Mouse (Mus musculus): ENCODE results near the gene Rab5a. TPM values are rescaled to one million over a fixed set of nuclear protein-coding genes. Genes with fewer than 3 reads are reported as not detected.

Gene Rab5a
- total and polyA plus RNA-seq, 3 experiments = 12.0 to 77.4 (median 48.0) TPM

- H3K4me1 ChIP-seq (ENCODE audit: insufficient read depth, low read depth, low read length) = no peaks in the 10 kb centered on the region
- peaks cover 7% of the 10 kb centered on the region for H3K9me3 ChIP-seq (replicated peaks)
- no peak overlapping the region for H3K4me3 ChIP-seq (ENCODE audit: low read depth, low read length)
- TF ChIP-seq CTCF (IDR thresholded peaks at IDR 0.05; ENCODE audit: low read depth, low read length) (peak; percentile 34), TAL1 (conservative IDR thresholded peaks at IDR 0.05; ENCODE audit: low read depth, low read length) (no peak)
- ATAC-seq (ENCODE audit: extremely low read depth, insufficient number of reproducible peaks, low FRiP score, poor library complexity, severe bottlenecking) = peak; percentile 40; the same call in 1 of the 2 replicates
- DNase-seq (ENCODE audit: low spot score) = no peak
- no peaks in the 10 kb centered on the region for H3K27me3 ChIP-seq (ENCODE audit: insufficient read depth, low read length)
- no peaks in the 10 kb centered on the region for H3K36me3 ChIP-seq (replicated peaks)
Observed at GRCm38 (mm10) chr17:53554088-53554487, 75.1 kb downstream of the Rab5a start.

DNA sequence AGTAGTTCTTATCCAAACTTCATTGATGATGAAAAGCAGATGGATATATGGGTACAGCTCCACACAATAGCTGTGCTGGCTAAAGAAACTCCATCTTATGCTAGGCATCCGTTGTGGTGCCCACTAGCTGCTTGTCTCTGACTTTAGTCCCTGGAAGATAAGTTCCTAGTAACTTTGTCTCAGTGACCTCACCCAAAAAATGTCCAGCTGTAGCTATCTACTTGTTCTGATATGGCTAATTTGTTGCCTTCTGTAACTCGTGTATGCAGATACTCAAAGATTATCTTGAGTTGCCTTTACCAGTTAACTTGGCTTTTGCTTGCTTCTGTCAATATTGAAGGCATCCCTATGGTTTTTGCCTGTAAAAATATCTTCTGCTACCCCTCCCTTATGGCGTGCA lies 75.8 kb downstream of the Rab5a start:
- no peak for DNase-seq (ENCODE audit: low spot score)
- no peak overlapping the region for H3K4me3 ChIP-seq (ENCODE audit: low read depth, low read length)
- H3K4me1 ChIP-seq (ENCODE audit: insufficient read depth, low read depth, low read length) = no peaks in the 10 kb centered on the region
- peaks cover 5% of the 10 kb centered on the region for H3K9me3 ChIP-seq (replicated peaks)
- no peaks in the 10 kb centered on the region for H3K27me3 ChIP-seq (ENCODE audit: insufficient read depth, low read length)
- H3K36me3 ChIP-seq (replicated peaks) = no peaks in the 10 kb centered on the region
- TF ChIP-seq CTCF (IDR thresholded peaks at IDR 0.05; ENCODE audit: low read depth, low read length) (no peak), POLR2AphosphoS5 (IDR thresholded peaks at IDR 0.05; ENCODE audit: insufficient replicate concordance, low read depth, low read length) (no peak), TAL1 (conservative IDR thresholded peaks at IDR 0.05; ENCODE audit: low read depth, low read length) (no peak), GATA1 (IDR thresholded peaks at IDR 0.05; ENCODE audit: borderline replicate concordance, low read length) (no peak), GATA2 (IDR thresholded peaks at IDR 0.05; ENCODE audit: borderline replicate concordance, low read depth, low read length) (no peak)
- no peak for ATAC-seq (ENCODE audit: extremely low read depth, insufficient number of reproducible peaks, low FRiP score, poor library complexity, severe bottlenecking)

Other genes starting within 250 kb of the Rab5a start
- gene Efhb, start 15.9 kb upstream of the Rab5a start, total RNA-seq (2014; fragmentation: Nextera tagmentation) = not detected in 2 replicates
- 0.11 and 0.12 TPM in 2 replicates for gene Efhb, start 15.9 kb upstream of the Rab5a start, total RNA-seq (2017)
- gene Efhb, start 15.9 kb upstream of the Rab5a start, polyA plus RNA-seq (2012) = not detected in 2 replicates
- not detected in 2 replicates for gene Pp2d1, start 60.2 kb downstream of the Rab5a start, total RNA-seq (2014; fragmentation: Nextera tagmentation)
- gene Pp2d1, start 60.2 kb downstream of the Rab5a start, total RNA-seq (2017) = 0.06 and 0.11 TPM in 2 replicates
- not detected in 2 replicates for gene Pp2d1, start 60.2 kb downstream of the Rab5a start, polyA plus RNA-seq (2012)
- gene Kat2b, start 87.6 kb downstream of the Rab5a start, total RNA-seq (2014; fragmentation: Nextera tagmentation) = 27.1 and 27.7 TPM in 2 replicates
- 34.7 and 52.2 TPM in 2 replicates for gene Kat2b, start 87.6 kb downstream of the Rab5a start, total RNA-seq (2017)
- gene Kat2b, start 87.6 kb downstream of the Rab5a start, polyA plus RNA-seq (2012) = 2.1 and 2.4 TPM in 2 replicates
- 57.4 and 69.9 TPM in 2 replicates for gene Sgo1, start 210.1 kb downstream of the Rab5a start, total RNA-seq (2014; fragmentation: Nextera tagmentation)
- gene Sgo1, start 210.1 kb downstream of the Rab5a start, total RNA-seq (2017) = 38.8 and 48.7 TPM in 2 replicates
- gene Sgo1, start 210.1 kb downstream of the Rab5a start, polyA plus RNA-seq (2012) = 41.3 and 52.0 TPM in 2 replicates

Measured in G1E (cell line).